Mouse (Mus musculus) neural tube, embryonic 10.5 days (tissue): ENCODE results near the gene Thumpd2.
A peak's percentile ranks its signal among the peaks of the same experiment; 100 is the strongest.

Experiments
- DNase-seq: peaks from one replicate; pipeline ENCODE4 v3.0.0-alpha.2; 2017; ENCODE audit warnings: low spot score; ENCODE audit errors: extremely low spot score

Thumpd2 gene

DNA sequence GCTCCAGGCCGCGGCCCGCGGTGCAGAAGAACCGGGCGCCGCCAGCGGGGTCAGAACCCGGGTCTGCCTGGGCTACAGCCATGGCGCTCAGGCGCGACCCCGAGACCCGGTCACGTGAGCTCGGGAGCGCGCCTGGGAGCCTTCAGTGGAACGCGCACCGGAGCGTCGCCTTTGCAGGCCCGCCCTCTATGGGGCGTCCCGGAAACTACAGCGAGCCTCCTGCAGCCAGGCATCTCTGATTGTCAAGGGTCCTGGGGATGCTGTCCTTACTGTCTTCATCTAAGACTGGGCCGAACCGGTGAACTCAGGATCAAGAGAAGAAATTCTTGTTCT is at the start of gene Thumpd2:
Thumpd2 (minus strand) TSS at position 104 of the 333 bp plus-strand sequence.
- DNase-seq = peak; percentile 92

DNA sequence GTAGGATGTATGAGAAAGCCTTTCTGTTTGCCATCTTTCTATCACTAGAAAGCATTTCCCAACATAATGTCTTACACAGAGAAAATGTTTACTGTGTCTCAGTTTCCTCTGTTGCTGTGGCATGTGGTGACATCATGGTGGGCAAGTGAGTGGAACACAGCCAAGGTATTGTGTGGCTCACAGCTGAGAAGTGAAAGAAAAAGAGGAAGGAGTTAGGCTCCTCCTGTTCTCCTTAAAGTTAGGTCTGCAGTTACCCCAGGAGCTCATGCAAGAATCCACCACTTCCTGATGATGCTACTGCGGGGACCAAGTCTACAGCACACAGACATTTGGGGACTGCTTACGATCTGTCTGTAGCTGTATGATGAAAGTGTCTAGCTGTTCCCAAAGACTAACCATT is 39.4 kb upstream of the Thumpd2 start:
- DNase-seq = no peak

DNA sequence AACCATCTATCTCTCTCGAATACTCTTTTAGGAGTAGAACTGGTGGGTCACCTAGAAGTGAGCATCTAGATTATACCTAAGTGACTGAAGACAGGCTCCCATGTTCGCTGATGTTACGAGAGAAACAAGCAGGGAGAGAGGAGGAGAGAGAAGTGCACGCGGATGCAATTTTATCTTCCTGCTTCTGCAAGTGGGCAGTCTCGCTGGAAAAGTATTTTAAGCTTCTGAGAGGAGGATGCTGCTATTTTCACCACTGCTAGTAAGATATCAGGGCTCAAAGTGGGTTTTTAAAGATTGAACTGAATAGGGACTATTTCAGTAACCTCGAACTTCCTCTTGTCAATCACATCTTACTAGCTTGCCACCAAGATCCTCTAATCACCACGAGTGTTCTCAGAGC is 38.0 kb upstream of the Thumpd2 start:
- DNase-seq = no peak

DNA sequence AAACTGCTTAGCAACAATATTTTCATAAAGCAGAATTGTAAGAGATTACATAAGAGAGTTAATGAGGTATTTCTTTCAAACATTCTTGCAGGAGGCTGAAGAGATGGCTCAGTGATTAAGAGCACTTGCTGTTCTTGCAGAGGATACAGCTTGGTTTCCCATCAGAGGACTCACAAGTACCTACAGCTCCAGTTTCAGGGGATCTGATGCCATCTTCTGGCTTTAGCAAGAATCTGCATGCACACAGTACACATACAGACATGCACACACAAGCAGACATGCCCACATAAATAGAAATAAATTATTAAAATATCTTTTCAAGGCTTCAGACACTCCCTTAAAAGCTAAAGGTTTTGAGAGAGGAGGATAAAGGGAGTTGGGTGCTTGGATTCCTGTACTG is 33.6 kb upstream of the Thumpd2 start:
- DNase-seq = no peak

DNA sequence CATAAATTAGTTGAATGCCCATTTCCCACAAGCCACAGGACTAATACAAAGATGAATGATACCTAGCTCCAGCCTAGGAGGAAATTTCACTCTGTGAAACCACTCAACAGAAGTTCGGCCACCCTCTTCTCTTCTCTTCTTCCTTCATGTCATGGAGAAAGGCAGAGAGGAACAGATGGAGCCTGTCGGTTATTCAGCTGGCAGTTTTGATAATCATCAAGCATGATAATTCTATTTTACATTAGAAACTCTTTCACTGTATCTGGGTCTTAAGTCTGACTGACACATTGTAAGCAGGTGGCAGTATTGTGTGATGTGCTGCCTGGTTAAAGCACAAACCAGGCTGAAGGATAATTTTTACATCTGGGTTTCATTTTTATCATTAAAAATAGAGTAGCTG is 31.6 kb upstream of the Thumpd2 start:
- no peak for DNase-seq

DNA sequence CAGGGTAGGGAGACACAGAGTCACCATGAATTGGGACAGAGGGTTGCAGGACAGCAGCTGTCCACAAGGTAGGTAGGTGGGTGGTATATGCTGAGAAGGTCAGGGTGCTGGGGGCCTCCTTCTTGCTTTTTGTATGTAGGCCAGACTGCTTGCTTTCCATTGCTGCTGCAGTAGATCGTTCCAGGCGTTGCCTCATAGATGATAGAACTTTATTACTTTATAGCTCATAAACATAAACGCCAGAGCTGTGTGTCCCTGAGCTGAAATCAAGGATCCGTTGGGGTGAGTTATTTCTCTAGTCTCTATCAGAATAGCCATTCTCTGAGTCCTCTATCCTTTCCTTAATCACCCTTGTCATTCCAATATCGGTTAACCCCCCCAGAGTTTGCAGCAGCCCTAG is 27.9 kb upstream of the Thumpd2 start:
- DNase-seq = no peak

DNA sequence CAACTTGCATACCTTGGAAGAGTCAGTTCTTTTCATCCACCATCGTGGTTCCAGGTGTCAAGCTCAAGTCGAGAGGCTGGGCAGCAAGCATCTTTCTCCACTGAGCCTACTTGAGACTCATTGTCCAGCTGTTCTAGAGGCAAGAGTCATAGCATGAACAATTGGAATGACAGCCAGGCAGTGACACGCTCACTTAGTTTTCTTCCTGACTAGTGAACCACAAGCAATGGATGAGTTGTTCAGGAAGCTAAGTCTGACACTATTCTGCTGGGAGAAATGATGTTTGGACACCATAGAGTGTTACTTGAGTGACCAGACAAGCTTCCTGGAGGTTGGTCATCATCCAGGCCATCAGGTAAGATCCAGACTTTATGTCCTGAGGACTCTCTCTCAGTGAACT is 24.0 kb upstream of the Thumpd2 start:
- DNase-seq = no peak

DNA sequence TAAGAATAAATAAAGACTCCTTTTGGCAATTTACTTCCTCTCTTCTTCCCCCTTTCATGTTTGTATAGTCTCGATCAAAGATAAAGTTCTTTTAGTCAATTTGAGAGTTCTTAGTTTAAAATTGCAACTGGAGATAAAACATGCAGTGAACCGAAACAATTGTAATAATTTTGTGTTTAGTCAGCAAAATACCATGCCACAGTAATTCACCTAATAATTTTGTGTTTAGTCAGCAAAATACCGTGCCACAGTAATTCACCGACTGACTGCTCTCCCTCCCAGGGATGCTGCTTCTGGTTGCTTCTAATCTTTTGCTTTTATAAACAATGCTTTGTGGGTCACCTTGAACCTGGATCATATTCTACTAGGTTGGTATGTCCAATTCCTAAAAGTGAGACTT is 22.9 kb upstream of the Thumpd2 start:
- DNase-seq = no peak

DNA sequence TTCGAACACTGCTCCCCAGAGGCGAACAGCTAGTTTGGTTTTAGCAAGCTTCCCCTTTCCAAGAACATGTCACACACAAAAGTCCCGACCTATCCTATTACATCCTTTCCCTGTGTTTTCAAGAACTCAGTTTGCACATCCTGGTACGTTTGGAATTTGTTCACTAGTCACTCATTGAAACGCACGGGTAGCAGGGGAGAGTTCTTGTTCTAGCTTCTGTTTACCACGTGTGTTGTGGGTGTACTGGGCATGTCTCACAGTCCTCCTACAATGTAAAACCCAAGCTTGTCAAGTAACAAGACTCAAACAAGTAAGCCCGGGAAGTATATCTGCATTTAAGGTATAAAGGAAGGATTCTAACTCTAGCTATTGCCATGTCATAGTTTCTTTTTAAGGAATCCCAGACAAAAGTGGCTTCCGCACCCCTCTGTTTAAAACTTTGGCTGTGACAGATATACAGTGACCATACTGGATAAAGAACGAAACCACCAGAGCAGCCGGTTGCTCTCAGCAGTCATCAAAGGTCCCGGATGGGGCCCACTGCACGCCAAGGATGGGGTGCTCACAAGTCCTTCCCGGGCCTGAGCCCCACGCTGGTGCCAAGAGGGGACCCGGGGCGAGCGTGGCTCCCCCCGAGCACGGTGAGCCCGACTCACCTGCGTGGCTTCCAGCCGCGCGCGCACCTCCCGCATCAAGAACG is 453 bp downstream of the Thumpd2 start:
- DNase-seq = peak; percentile 29

DNA sequence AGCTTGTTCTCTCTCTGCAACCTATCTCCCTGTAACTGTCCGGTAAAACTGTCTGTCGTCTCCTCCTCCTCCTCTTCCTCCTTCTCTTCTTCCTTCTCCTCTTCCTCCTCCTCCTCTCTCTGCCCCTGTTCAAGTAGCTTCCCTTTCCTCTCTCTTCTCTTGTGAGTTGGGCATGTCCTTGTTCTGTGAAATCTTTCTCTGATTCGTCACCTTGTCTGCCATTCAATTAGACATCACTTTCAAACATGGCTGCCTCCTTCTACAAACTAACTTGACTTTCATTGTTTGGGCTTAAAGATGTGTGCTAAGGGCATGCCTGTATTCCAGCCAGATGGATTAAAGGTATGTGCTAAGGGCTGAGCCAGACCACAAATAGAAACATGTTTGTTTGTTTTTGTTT is 1.5 kb downstream of the Thumpd2 start:
- no peak for DNase-seq

DNA sequence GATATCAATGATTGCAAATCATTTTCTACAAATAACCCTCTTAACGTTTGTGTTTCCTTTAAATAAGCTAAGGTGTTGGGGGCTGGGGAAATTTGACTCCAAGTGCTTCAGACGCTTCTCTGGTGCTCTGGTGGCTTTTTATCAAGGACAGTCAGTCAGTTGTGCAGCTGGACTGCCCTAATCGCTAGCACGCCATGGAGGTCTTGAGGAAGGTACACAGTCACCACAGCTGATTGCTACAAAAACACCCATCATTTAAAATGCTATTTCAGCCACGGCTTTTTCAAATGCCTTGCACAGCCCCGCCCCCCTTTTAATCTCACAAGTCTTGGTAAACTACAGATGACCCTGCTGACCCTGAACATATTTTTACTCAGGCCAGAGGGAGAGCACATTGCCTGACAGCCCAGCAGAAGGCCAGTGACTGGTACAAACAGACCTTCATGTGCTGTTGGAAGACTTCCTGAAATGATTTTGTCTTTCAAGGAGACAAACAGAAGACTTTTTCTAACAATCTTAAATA is 2.5 kb downstream of the Thumpd2 start:
- DNase-seq = no peak

DNA sequence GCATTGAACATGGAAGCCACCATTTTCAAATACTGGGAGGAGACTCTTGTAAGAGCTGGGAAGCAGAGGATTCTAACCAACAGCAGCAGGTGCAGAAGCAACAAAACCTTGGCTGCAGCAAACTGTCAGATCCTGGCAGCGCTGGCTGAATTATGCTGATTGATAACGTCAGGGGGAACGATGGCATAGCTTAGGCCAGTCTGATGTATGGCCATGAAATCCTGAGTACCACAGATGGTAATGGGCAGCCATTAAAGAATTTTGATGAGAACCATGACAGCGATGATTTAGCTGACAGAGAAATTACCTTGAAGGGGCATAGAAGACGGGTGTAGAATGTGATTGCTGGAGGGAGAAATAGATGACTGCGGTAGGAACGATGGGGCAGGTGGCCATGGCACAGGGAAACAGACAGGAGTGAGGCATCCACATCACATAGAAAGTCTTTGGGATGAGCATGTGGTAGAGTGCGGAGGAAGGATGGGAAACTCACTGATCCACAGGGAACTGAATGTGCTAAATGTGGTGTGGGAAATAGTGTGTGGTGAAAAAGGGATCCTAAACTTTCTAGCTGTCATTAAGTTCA is 8.0 kb downstream of the Thumpd2 start:
- DNase-seq = no peak

DNA sequence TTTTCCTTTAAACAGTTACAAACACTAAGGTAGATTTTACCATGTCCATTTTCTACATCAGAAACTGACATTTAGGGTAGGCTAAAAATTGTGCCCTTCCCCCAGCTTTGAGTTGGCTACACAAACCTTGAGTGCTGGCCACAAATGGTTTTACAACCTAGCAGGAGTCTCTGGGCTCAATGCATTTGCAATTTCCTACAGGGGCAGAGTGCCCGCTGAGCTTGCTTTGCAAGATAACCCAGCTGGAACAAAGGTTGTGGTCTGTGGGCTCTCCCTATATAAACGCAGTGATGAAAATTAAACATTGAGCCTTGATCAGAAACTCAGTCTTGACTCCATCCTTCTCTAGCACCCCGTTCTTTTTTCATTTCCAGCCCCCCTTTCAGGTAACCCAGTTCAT is 8.8 kb downstream of the Thumpd2 start:
- DNase-seq = no peak

DNA sequence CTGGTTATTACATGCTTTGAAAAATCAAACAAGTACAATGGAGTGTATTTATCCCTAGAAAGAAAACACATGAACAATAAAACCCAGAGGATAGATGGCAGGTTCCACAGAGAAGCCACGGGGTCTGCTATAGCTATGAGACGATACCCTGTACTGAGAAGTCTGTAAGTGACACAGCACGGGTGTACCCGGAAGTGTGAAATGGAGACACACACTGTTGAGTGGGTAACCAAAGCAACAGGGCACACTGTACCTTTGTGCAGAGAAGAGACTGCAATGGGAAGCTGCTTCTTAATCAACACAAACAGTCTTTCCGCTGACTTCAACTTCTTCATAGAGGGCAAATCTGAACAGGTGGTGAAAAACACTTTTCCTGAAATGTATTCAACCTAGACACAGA is 9.4 kb downstream of the Thumpd2 start:
- no peak for DNase-seq

DNA sequence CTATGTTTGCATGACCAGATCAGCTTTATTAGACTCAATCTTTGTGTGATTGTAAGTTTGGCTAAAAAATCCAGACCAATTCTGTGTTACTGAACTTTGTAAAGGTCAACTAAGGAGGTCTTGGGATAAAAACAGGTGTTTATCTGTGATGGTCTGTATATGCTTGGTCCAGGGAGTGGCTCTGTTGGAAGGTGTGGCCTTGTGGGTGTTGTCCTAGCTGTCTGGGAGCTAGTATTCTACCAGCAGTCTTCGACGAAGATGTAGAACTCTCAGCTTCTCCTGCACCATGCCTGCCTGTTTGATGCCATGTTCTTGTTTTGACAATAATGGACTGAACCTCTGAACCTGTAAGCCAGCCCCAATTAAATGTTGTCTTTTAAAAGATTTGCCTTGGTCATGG is 11.6 kb downstream of the Thumpd2 start:
- no peak for DNase-seq

DNA sequence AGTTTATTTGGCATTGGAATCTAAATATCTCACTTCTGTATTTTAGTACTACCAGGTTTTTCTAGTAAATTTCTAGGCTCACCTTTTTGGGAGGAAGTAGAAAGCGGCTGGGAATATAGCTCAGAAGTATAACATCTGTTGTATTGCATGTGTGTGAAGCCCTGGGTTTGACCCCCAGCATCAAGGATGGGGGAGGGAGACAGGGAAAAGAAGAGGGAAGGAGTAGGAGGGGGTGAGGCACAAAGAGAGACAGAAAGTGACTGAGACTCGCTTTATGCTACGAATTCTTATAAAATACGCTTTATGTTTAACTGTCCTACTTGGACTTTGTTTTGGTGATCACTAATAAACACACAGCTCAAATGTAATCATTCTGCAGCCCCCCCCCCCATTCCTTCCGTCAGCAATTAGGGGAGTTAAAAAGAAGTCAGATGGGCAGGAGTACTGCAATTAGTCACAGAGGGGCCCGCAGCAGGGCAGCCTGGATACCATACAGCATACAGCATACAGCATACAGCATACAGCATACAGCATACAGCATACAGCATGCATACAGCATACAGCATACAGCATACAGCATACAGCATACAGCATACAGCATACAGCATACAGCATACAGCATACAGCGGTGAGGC is 16.8 kb downstream of the Thumpd2 start:
- DNase-seq = no peak

DNA sequence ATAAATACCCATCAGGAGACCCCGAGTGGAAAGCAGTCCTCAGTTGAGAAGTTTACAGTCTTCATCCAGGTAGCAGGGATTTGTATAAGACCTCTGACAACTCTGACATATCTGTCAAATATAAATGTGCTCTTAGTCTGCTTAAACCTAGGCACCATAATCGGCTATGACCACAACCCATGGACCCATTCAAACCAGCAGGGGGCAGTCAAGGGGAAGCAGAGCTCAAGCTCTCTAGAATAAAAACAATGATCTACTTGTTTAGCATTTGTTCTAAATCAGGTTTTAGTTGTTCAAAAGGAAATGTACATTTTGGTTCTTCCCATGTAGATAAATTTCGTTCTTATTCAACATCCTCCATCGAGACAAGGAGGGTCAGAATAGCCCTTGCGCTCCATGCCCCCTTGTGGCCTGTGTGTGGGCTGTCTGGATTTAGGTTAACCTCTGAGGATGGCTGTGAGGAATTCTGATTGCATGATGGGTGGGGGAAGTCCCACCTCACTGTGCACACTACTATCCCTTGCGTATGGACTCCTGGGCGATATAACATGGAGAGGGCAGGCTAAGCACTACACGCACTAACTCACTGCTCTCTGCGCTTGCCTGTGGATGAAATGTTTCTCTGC is 19.2 kb downstream of the Thumpd2 start:
- DNase-seq = peak; percentile 23

DNA sequence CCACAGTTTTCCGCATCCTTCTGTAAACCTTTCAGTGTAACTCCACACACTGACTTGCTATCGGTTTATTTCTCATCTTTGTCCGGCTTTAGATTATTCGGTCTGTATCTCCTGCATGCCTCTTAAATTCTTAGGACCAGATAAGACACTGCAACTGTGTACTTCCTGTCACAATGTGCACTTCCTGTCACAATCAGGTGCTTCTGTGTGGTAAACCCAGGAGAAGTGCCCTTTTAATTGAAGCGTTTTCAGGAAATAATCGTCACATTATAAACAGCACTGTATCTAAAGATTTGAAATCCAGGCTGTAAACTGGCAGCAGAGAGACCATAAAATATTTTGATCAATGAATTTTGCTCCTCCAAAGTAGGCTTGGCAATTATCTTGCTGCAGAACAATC is 19.8 kb downstream of the Thumpd2 start:
- DNase-seq = no peak

DNA sequence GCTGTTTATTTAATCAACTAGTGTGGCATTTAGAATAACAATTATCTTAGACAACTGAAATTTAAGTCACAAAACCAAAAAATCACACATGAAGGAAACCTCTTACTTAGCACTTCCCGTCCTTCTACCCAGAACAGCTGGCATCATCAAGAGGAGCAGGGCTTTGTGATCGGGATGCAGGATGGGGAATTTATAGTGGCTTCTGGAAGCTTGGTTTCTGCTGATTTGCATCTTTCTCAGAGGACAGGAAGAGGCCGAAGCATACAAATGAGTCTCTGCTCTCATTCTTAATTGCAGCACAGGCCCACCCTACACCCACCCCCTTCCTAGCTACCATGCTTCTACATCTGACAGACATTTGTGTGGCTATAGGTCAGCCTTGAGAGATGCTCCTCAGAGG is 20.5 kb downstream of the Thumpd2 start:
- DNase-seq = no peak

DNA sequence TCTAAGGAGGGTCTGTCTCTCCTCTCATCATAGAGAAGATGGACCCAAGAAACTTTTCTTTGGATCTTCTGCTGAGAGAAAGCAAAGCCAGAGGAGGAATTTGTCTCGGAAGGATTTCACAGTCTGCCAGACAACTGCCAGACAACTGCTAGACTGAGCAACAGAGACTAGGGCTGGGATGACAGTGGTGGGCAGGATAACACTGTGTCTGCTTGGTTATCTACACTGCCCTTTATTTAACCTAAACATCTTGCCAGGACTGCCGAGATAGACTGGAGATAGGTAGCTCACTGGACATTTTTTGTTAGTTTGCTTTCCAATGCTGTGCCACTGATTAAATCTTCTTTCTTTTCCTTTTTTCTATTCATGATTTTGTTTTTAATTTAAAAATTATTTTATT is 23.2 kb downstream of the Thumpd2 start:
- no peak for DNase-seq

DNA sequence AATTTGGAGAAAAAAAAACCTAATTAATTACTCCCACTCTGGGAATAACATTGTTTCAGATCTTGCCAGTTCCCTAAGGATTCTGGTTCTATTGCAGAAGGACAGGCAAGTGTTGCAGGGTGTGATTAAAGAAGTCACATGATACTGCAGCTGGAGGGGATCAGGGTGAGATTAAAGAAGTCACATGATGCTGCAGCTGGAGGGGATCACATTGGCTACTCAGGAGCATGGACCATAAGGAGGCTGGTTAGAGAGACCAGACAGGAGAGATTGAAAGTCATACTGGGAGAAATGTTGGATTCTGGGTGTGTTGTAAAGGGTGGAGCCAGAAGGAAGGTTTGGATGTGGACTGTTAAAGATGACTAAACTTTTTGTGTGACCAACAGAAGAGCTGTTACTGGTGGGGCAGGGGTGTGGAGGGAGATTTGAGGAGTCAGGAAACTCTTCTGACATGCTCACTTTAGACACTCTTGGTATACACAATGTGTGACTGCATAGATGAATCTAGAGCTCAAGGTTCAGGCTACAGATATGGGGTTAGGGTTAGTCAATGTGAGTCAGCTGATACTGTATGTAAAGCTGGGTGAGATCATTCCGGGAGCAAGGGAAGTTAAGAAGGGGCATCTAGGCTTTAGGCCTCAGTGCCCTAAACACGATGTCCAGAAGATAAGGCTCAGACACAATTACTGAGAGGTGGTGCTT is 26.0 kb downstream of the Thumpd2 start:
- DNase-seq = no peak

DNA sequence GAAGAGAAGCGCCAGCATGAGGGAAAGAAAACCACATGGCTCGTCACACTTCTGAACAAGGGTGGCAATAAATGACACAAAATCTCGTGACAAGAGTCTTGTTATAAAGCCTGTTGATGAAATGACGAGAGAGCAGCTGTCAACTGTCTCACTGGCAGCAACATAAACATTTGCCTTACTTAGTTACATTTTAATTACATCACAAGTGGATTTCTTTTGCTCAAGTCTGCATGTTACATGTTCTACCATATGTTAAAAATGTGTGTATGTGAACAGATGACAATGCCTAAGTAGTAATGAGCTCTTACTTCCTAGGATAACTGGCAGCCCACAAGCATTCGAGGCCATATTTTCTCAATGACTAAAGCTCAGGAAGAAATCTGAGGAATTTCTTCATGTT is 29.5 kb downstream of the Thumpd2 start:
- DNase-seq = no peak
